In the genomic region with DNA sequence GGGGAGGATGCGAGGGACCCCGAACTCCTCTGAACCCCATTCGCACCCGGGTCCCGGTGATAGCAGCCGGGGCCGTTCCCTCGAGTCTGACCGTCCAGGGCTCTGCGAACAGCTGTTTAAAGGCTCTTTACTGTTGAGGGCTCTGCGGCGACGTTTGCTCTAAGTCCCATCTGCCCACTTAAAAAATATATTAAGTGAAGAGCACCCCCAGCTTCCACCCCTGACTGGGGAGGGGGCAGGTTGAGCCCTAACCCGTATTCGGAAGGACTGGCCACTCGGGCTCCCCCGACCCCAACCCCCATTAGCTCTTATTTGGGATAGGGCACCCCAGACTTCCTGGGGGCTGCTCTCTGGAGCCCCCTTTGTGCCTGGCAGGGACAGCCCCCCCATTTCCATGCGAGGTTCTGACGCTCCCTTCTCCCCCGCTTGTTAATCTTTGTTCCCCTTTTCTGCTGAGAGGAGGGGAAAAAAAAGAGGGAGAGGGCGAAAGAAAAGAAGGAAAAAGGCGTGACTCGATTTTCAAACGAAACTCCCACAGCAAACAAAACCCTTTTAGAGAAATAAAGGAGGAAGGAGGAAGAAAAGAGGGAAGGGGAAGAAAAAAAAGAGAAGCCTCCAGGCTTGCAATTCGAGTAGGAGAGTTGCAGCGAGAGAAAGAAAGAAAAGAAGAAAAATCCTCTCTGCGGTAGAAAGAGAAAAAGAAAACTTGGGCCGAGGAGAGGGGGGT, we compare ENCODE assay signal across 8 mouse cellular contexts. TPM values are rescaled to one million over a fixed set of nuclear protein-coding genes. Genes with fewer than 3 reads are reported as not detected.
DNase-seq lines count a peak whose midpoint lies in the region; ATAC-seq and TF ChIP-seq lines count a peak whose summit lies in the region.

No protein-coding gene starts in this region.

- peak overlapping the region; percentile 86 for H3K27ac ChIP-seq in testis, adult 2 months (ENCODE audit: control insufficient read depth, insufficient read depth, low read depth, low read length)
- H3K27ac ChIP-seq in limb, embryonic 11.5 days (replicated peaks; ENCODE audit: low read depth, low read length): peak overlapping the region; percentile 94

- H3K4me3 ChIP-seq in erythroblast, embryonic 14.5 days (replicated peaks): peak overlapping the region; percentile 75
- peak overlapping the region; percentile 87 for H3K4me3 ChIP-seq in testis, adult 2 months (ENCODE audit: control insufficient read depth, low read depth, low read length)
- peak overlapping the region; percentile 59 for H3K4me3 ChIP-seq in limb, embryonic 11.5 days (ENCODE audit: low read depth, low read length)

- under 1% methylated on average over 28 of the region's 28 CpGs for WGBS in limb, embryonic 11.5 days

- H3K9ac ChIP-seq in limb, embryonic 11.5 days (ENCODE audit: low read length): peak overlapping the region; percentile 95

- DNase-seq in testis, postnatal 14 days (ENCODE audit: low spot score): no peak
- DNase-seq in limb, embryonic 11.5 days (ENCODE audit: low spot score): no peak
- peak; percentile 39 for DNase-seq in splenic B cell, adult 2 months (ENCODE audit: low read depth, low spot score)
- no peak for DNase-seq in ovary, postnatal 14 days (ENCODE audit: low spot score)
- no peak for DNase-seq in adrenal gland, postnatal 4 days (ENCODE audit: low spot score in 2 of 2)

- no peaks in the 10 kb centered on the region for H3K9me3 ChIP-seq in erythroblast, embryonic 14.5 days (ENCODE audit: control insufficient read depth, low read length)
- no peaks in the 10 kb centered on the region for H3K9me3 ChIP-seq in limb, embryonic 11.5 days (ENCODE audit: control insufficient read depth, low read length)

- H3K36me3 ChIP-seq in erythroblast, embryonic 14.5 days (ENCODE audit: control insufficient read depth): no peaks in the 10 kb centered on the region
- no peaks in the 10 kb centered on the region for H3K36me3 ChIP-seq in testis, adult 2 months (ENCODE audit: control insufficient read depth, insufficient read depth, low read length)
- H3K36me3 ChIP-seq in limb, embryonic 11.5 days (ENCODE audit: control insufficient read depth, insufficient read depth, low read length): no peaks in the 10 kb centered on the region
- H3K36me3 ChIP-seq in splenic B cell, adult 2 months (ENCODE audit: control insufficient read depth, insufficient read depth, low read length, poor library complexity, severe bottlenecking): no peaks in the 10 kb centered on the region

- no peak for TF ChIP-seq POLR2A in testis, adult 2 months (IDR thresholded peaks at IDR 0.05; ENCODE audit: control insufficient read depth, low read depth, low read length)

- TF ChIP-seq CTCF in testis, adult 2 months (IDR thresholded peaks at IDR 0.05; ENCODE audit: control insufficient read depth, insufficient read depth, insufficient replicate concordance, low read depth, low read length): no peak

- H3K4me1 ChIP-seq in erythroblast, embryonic 14.5 days (ENCODE audit: control insufficient read depth): peaks cover 30% of the 10 kb centered on the region
- H3K4me1 ChIP-seq in testis, adult 2 months (ENCODE audit: control insufficient read depth, insufficient read depth, low read length): peaks cover 7% of the 10 kb centered on the region
- peaks cover 9% of the 10 kb centered on the region for H3K4me1 ChIP-seq in limb, embryonic 11.5 days (ENCODE audit: control insufficient read depth, insufficient read depth, low read length)

- no peak for ATAC-seq in erythroblast, adult 5-6 weeks (replicated peaks; ENCODE audit: low FRiP score, poor library complexity, severe bottlenecking)
- ATAC-seq in limb, embryonic 11.5 days (ENCODE audit: insufficient number of reproducible peaks, low FRiP score, low TSS enrichment, low read depth): peak; percentile 14

- peaks cover 51% of the 10 kb centered on the region for H3K27me3 ChIP-seq in erythroblast, embryonic 14.5 days (ENCODE audit: control insufficient read depth)
- no peaks in the 10 kb centered on the region; the same call in 1 of the 2 replicates for H3K27me3 ChIP-seq in testis, adult 2 months (ENCODE audit: control insufficient read depth, insufficient read depth, low read length)
- no peaks in the 10 kb centered on the region for H3K27me3 ChIP-seq in limb, embryonic 11.5 days (ENCODE audit: control insufficient read depth, insufficient read depth, low read length)
- H3K27me3 ChIP-seq in splenic B cell, adult 2 months (ENCODE audit: control insufficient read depth, insufficient read depth, low read length, poor library complexity, severe bottlenecking): no peaks in the 10 kb centered on the region

- H3K4me2 ChIP-seq in limb, embryonic 11.5 days (ENCODE audit: low read depth, severe bottlenecking): peak overlapping the region; percentile 75

RNA-seq across cellular contexts. Expression of a gene that starts 0.9 kb away (rescaled TPM):
- 0.20 and 0.27 TPM in 2 replicates for polyA plus RNA-seq in erythroblast, embryonic 14.5 days (2012)
- 6.9 and 8.8 TPM in 2 replicates for total RNA-seq in erythroblast, adult 5-6 weeks (2015; ENCODE audit: low replicate concordance)
- 5.1 and 6.0 TPM in 2 replicates for total RNA-seq in erythroblast, adult 5-6 weeks (2017; ENCODE audit: low replicate concordance)
- 3.8 and 5.1 TPM in 2 replicates for polyA plus RNA-seq in testis, adult 2 months (2012; rRNA removed)
- polyA plus RNA-seq in limb, embryonic 11.5 days (2014; fragmentation: Nextera tagmentation; extraction: Ambion mirVana): 15.4 and 17.0 TPM in 2 replicates
- total RNA-seq in adrenal gland, postnatal 4 days (2021): 10 to 100 TPM; 25.2 to 25.5 TPM
